Mouse (Mus musculus) thymus, adult 2 months (tissue): ENCODE data around the gene Ankrd31. TPM values are rescaled to one million over a fixed set of nuclear protein-coding genes. Genes with fewer than 3 reads are reported as not detected.

Source experiments
- DNase-seq: peaks from one replicate; pipeline ENCODE4 v3.0.0; 2021
- H3K27ac ChIP-seq: fragments of 200-500 bp; 2 replicates; pipeline ENCODE4 v1.5.1; 2012; ENCODE audit warnings: low read length, control low read depth; ENCODE audit not compliant: control insufficient read depth, insufficient read depth
- H3K27me3 ChIP-seq: fragments of 200-500 bp; 2 replicates; pipeline ENCODE4 v1.6.1; 2012; ENCODE audit warnings: mild to moderate bottlenecking, low read length, moderate library complexity, mixed read lengths; ENCODE audit not compliant: control insufficient read depth, insufficient read depth
- H3K36me3 ChIP-seq: fragments of 200-500 bp; 2 replicates; pipeline ENCODE4 v1.6.1; 2012; ENCODE audit warnings: mild to moderate bottlenecking, low read length, moderate library complexity; ENCODE audit not compliant: control insufficient read depth, insufficient read depth
- H3K4me1 ChIP-seq: fragments of 200-500 bp; replicated peaks from 2 replicates; pipeline ENCODE4 v1.6.1; 2012; ENCODE audit warnings: low read length; ENCODE audit not compliant: control insufficient read depth, insufficient read depth
- H3K4me3 ChIP-seq: fragments of 200-500 bp; 2 replicates; pipeline ENCODE4 v1.5.1; 2012; ENCODE audit warnings: mild to moderate bottlenecking, low read length, control low read depth, moderate library complexity; ENCODE audit not compliant: control insufficient read depth, insufficient read depth
- CTCF ChIP-seq: fragments of 200-500 bp; IDR thresholded peaks from 2 replicates; pipeline ENCODE4 v1.5.1; 2012; ENCODE audit warnings: mild to moderate bottlenecking, control low read depth, low read length, moderate library complexity, borderline replicate concordance; ENCODE audit not compliant: control insufficient read depth, poor library complexity, insufficient read depth; ENCODE audit errors: extremely low read depth
- POLR2A ChIP-seq: fragments of 200-500 bp; IDR thresholded peaks from 2 replicates; pipeline ENCODE4 v1.6.1; 2012; ENCODE audit warnings: mild to moderate bottlenecking, low read length, control low read depth, moderate library complexity; ENCODE audit not compliant: control insufficient read depth, poor library complexity, insufficient read depth; ENCODE audit errors: extremely low read depth
- WGBS: fragments of 180-500 bp; shearing (Covaris S2); methylation state at CpG from one replicate; pipeline ENCODE4 v1.1.7; 2018; 5-methylcytosine and 5-hydroxymethylcytosine counted together
- polyA plus RNA-seq: library from polyadenylated mRNA; depleted of rRNA; stranded (reverse); fragments of >200 nt; gene quantifications from 2 replicates; pipeline ENCODE4 v1.2.3, GENCODE M21; 2012

Gene Ankrd31
- polyA plus RNA-seq, 1 experiment, result not detected

GRCm38 (mm10) chr13:96728289-96728688, 19.8 kb upstream of the Ankrd31 start:
- H3K36me3 ChIP-seq, result no peaks in the 10 kb centered on the region
- no peak for DNase-seq
- no peak overlapping the region for H3K27ac ChIP-seq
- 97% methylated on average over 7 of the region's 7 CpGs for WGBS
- H3K27me3 ChIP-seq, result no peaks in the 10 kb centered on the region
- H3K4me1 ChIP-seq, result no peaks in the 10 kb centered on the region
- H3K4me3 ChIP-seq, result no peak overlapping the region
- no peak for TF ChIP-seq POLR2A
- no peak for TF ChIP-seq CTCF

- no peak for DNase-seq
- no peak for TF ChIP-seq CTCF
- no peak for TF ChIP-seq POLR2A
- Histone ChIP-seq H3K27me3 (no peaks in the 10 kb centered on the region), H3K4me3 (no peak overlapping the region), H3K36me3 (no peaks in the 10 kb centered on the region), H3K27ac (no peak overlapping the region), H3K4me1 (no peaks in the 10 kb centered on the region)
- WGBS, result 94% methylated on average over 5 of the region's 5 CpGs
These were observed 18.9 kb upstream of the Ankrd31 start for GRCm38 (mm10) chr13:96729146-96729545.

- no peak for DNase-seq
- H3K27ac ChIP-seq, result no peak overlapping the region
- no peaks in the 10 kb centered on the region for H3K27me3 ChIP-seq
- WGBS, result 85% methylated on average over 1 of the region's 1 CpGs
- TF ChIP-seq CTCF, result no peak
- no peak for TF ChIP-seq POLR2A
- no peak overlapping the region for H3K4me3 ChIP-seq
- no peaks in the 10 kb centered on the region for H3K4me1 ChIP-seq
- H3K36me3 ChIP-seq, result no peaks in the 10 kb centered on the region
These were observed 18.0 kb upstream of the Ankrd31 start for GRCm38 (mm10) chr13:96730116-96730515.

GRCm38 (mm10) chr13:96735175-96735574, 12.9 kb upstream of the Ankrd31 start:
- H3K27ac ChIP-seq, result no peak overlapping the region
- no peaks in the 10 kb centered on the region for H3K4me1 ChIP-seq
- WGBS, result 50% methylated on average over 1 of the region's 1 CpGs
- H3K4me3 ChIP-seq, result no peak overlapping the region
- no peaks in the 10 kb centered on the region for H3K27me3 ChIP-seq
- H3K36me3 ChIP-seq, result no peaks in the 10 kb centered on the region
- DNase-seq, result no peak
- TF ChIP-seq POLR2A (no peak), CTCF (no peak)

GRCm38 (mm10) chr13:96740159-96740558, 7.9 kb upstream of the Ankrd31 start:
- WGBS, result 94% methylated on average over 2 of the region's 2 CpGs
- Histone ChIP-seq H3K27me3 (no peaks in the 10 kb centered on the region), H3K4me3 (no peak overlapping the region), H3K4me1 (no peaks in the 10 kb centered on the region), H3K36me3 (no peaks in the 10 kb centered on the region), H3K27ac (no peak overlapping the region)
- DNase-seq, result no peak
- TF ChIP-seq CTCF, result no peak
- no peak for TF ChIP-seq POLR2A

GRCm38 (mm10) chr13:96742871-96743270, 5.2 kb upstream of the Ankrd31 start:
- 89% methylated on average over 2 of the region's 2 CpGs for WGBS
- no peaks in the 10 kb centered on the region for H3K36me3 ChIP-seq
- no peaks in the 10 kb centered on the region for H3K27me3 ChIP-seq
- no peak overlapping the region for H3K27ac ChIP-seq
- H3K4me3 ChIP-seq, result no peak overlapping the region
- no peak for TF ChIP-seq POLR2A
- no peak for TF ChIP-seq CTCF
- DNase-seq, result no peak
- H3K4me1 ChIP-seq, result no peaks in the 10 kb centered on the region

- Histone ChIP-seq H3K4me1 (no peaks in the 10 kb centered on the region), H3K36me3 (no peaks in the 10 kb centered on the region), H3K27ac (no peak overlapping the region), H3K27me3 (no peaks in the 10 kb centered on the region), H3K4me3 (no peak overlapping the region)
- 60% methylated on average over 6 of the region's 6 CpGs for WGBS
- TF ChIP-seq POLR2A (no peak), CTCF (no peak)
- no peak for DNase-seq
These were observed 2.0 kb upstream of the Ankrd31 start for GRCm38 (mm10) chr13:96746055-96746454.
